Mouse (Mus musculus): Measurements from ENCODE around the gene Gm10058. TPM values are rescaled to one million over a fixed set of nuclear protein-coding genes. Genes with fewer than 3 reads are reported as not detected.
"Not testable (repeated sequence)": the region's sequence is repeated elsewhere in the genome, so short reads cannot be mapped to it uniquely, and the experiment has no call there.

Gene Gm10058
- polyA plus RNA-seq (2016; fragmentation: Nextera tagmentation; extraction: Ambion mirVana): not detected in 2 replicates

DNA sequence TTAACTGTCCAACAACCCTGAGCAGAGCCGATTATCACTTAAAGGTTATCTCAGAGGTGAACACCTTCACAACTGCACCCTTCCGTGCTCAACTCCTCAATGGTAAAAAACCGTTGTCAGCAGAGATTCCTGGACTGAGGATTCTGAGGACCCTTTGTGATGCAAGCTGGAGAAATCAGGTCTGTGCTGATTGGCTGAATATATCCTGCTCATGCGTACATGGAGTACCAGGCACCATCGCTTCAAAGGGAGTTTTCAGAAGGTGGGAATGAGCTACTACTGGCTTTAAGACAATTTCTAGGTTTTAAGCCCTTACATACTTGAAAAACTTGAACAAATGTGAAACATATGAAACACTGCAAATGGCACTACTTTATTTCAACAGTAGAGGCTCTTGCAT lies at the start of gene Gm10058:
Gm10058 (minus strand) TSS at position 101 of the 400 bp plus-strand sequence.
- H3K27ac ChIP-seq; H3K4me1 ChIP-seq; H3K4me3 ChIP-seq; H3K36me3 ChIP-seq (replicated peaks); H3K27me3 ChIP-seq (ENCODE audit: poor library complexity, severe bottlenecking); DNase-seq (ENCODE audit: extremely low spot score, low spot score); H3K9me3 ChIP-seq: not testable (repeated sequence)
- no CpG with 5 or more reads among the region's 5 CpGs for WGBS
